Mouse (Mus musculus) B cell, adult 67 days (primary cell): ENCODE data around the gene C87436. TPM values are rescaled to one million over a fixed set of nuclear protein-coding genes. Genes with fewer than 3 reads are reported as not detected.

Experiments
- total RNA-seq, 2 experiments: library from RNA; stranded (reverse); gene quantifications; 4 replicates each; pipeline ENCODE4 v1.2.4; 2023

C87436 gene
- total RNA-seq, result 10 to 100 TPM; 59.7 to 71.4 TPM

DNA sequence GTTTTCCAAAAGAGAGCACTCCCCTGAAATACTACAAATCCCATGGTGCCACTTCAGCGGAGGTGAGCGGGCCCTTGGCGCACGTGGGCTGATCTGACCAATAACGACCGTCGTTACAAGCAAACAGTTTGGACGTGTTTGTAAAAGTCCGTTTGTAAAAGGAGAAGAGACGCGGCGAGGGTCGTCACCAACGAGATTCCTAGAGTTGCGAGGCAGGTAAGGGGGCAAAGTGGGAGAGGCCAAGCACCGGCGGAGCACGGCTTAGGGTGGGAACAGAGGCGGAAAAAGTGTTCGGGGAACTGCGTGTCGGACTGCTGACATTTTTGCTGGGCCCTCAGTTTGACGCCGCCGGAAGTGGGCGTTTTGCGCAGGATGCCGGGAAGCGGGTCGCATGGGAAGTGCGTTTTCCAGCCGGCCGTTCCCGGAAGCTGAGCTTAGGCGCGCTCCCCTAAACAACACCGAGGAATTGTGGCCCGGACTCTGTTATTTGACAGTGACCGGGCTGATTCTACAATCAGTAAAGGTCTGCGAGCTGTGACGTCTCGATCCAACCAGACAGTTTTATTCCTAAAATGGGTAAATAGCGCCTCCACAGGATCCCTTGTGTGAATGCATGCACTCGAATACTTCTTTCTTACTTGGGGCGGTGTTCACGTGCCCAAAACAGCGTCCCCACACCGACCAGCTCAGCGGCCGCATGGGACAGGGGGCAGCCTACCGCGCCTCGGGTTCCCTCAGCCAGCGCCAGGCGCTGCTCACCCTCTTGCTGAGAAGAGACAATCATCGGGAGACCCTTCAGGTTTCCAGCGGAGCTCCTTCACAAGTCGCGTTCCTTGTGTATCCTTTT, at the start of gene C87436:
TSS of gene C87436 (plus strand) at position 103 of the 847 bp plus-strand sequence.

DNA sequence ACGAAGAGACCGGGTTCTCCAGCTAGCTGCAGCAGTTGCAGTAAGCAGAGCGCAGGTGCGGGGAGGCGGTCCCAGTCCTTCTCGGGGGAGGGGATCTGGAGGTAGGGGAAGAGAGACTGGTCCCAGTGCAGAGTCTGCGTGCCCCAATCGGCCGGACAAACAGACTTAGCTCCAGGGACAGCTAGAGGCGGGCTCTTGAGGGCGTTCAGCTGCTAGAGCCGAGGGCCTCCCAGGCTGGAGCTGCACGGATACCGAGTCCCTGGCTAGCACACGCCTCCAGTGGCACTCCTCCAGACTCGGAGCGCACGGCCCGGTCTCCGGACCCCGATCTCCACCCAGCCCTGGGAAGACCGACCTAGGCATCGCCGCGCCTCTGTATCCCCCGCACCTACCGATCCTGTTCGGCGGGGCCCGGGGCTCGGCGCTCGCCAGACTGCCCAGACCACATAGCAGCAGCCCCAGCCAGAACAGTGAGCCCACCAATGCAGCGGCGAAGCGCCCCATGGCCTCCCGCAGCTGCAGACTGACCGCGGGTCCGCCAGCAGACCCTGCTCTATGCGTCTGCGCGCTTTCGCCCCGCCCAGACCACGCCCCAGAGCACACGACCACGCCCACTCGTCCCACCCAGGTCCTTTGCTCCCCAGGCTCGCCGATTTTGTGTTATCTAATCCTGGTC, 41.5 kb upstream of the C87436 start, which contains the start of gene Pcyox1:
TSS of gene Pcyox1 (minus strand) at position 574 of the 676 bp plus-strand sequence.

DNA sequence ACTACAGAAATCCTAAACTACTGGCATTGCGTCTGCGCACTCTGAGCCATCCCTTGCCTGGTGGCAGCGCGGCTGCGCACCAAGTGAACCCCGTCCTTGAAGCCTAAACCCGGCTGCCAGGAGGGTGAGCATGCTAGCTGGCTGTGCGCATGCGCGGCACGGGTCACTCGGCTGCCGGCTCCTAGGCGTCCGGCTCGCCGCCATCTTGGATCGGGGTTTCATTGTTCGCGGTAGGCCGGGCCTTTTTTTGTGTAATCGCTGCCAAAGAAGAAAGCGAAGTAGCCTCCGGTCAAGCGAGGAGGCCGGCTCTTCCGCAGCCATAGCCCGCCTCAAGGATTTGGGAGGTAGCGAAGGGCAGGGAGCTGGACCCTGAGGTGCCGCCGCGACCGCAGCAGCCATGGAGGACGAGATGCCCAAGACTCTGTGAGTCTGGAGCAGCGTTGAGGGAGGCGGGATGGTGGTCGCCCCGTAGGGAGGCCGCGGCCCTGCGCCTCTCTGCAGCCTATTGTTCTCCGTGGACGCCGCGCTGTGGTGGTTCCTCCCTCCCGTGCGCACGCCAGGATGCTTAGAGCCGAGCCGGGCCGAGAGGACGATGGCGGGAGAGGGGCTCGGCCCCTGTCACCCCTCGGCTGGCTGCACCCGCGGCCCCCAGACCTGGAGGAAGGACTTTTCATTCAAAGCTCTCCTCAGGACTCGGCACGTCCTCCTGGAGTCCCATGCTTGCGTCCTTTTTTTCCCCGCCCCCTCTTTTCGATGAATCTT, 33.9 kb upstream of the C87436 start, which contains the start of gene Tia1:
TSS of gene Tia1 (plus strand) at position 120 of the 762 bp plus-strand sequence.

DNA sequence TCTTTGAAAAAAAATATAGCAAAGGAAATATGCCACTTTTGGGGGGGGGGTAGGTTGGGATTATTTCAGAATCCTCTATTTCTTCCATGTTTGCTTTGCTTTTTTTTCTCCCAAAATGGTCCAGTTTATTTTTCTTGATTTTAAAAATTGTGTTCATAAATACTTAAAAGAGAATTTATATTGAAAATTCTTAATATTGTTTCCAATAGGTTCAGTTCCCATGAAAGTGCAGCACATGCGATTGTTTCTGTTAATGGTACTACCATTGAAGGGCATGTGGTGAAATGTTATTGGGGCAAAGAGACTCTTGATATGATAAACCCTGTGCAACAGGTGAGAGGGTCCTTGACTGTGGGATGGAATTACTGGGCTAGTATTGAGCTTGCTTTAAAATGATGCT, 11.8 kb upstream of the C87436 start, which contains the start of gene Gm44790:
TSS of gene Gm44790 (plus strand) at position 301 of the 400 bp plus-strand sequence.

Other genes with a start within 250 kb of the C87436 start
- 1 to 10 TPM; 1.1 to 1.5 TPM for gene Tgfa, start 243.2 kb upstream of the C87436 start, total RNA-seq
- 10 to 100 TPM; 19.7 to 23.2 TPM for gene Fam136a, start 72.7 kb upstream of the C87436 start, total RNA-seq
- gene Snrpg, start 67.1 kb upstream of the C87436 start, total RNA-seq, result 100 to 1,000 TPM; 211 to 251 TPM
- gene Pcyox1, start 41.2 kb upstream of the C87436 start, total RNA-seq, result 10 to 100 TPM; 12.1 to 17.4 TPM
- gene Tia1, start 34.2 kb upstream of the C87436 start, total RNA-seq, result 100 to 1,000 TPM; 120 to 141 TPM
- under 1 TPM in 1 of 2 experiments, not detected in 1; 0.73 TPM for gene Gm44790, start 11.7 kb upstream of the C87436 start, total RNA-seq
- gene Pcbp1, start 87.9 kb downstream of the C87436 start, total RNA-seq, result 100 to 1,000 TPM; 200 to 216 TPM
- gene Asprv1, start 189.8 kb downstream of the C87436 start, total RNA-seq, result not detected
- gene Mxd1, start 230.8 kb downstream of the C87436 start, total RNA-seq, result 10 to 100 TPM; 18.1 to 23.6 TPM
- 10 to 100 TPM; 42.3 to 43.0 TPM for gene Snrnp27, start 246.1 kb downstream of the C87436 start, total RNA-seq